Mouse (Mus musculus) hindbrain, postnatal 0 days (tissue): ENCODE results near the gene Olfr325. TPM values are rescaled to one million over a fixed set of nuclear protein-coding genes. Genes with fewer than 3 reads are reported as not detected.

Source experiments
- ATAC-seq: fragments of 200-750 bp; cut with Nextera tagmentation; 2 replicates; pipeline ENCODE4 v1.8.0; 2017; ENCODE audit warnings: mild to moderate bottlenecking, moderate TSS enrichment, moderate library complexity
- DNase-seq: peaks from one replicate; pipeline ENCODE4 v3.0.0-alpha.2; 2015; ENCODE audit warnings: low spot score
- H3K27ac ChIP-seq: fragments of 300-500 bp; sonication (generic); 2 replicates; pipeline ENCODE4 v1.5.1; 2014; ENCODE audit warnings: mild to moderate bottlenecking
- H3K27me3 ChIP-seq: fragments of 300-500 bp; sonication (generic); 2 replicates; pipeline ENCODE4 v1.6.1; 2014; ENCODE audit warnings: low read length, mixed read lengths; ENCODE audit not compliant: insufficient read depth
- H3K36me3 ChIP-seq: fragments of 300-500 bp; sonication (generic); 2 replicates; pipeline ENCODE4 v1.6.1; 2014; ENCODE audit warnings: low read length, mixed read lengths; ENCODE audit not compliant: insufficient read depth
- H3K4me1 ChIP-seq: fragments of 300-500 bp; sonication (generic); 2 replicates; pipeline ENCODE4 v1.6.1; 2014; ENCODE audit warnings: antibody characterized with exemption, low read length, mixed read lengths; ENCODE audit not compliant: insufficient read depth
- H3K4me2 ChIP-seq: fragments of 300-500 bp; sonication (generic); 2 replicates; pipeline ENCODE4 v1.6.1; 2014; ENCODE audit warnings: low read depth, mild to moderate bottlenecking, low read length, moderate library complexity, mixed read lengths
- H3K4me3 ChIP-seq: fragments of 300-500 bp; sonication (generic); 2 replicates; pipeline ENCODE4 v1.5.1; 2014; ENCODE audit warnings: low read length
- H3K9ac ChIP-seq: fragments of 300-500 bp; sonication (generic); replicated peaks from 2 replicates; pipeline ENCODE4 v1.6.1; 2014; ENCODE audit warnings: mild to moderate bottlenecking, low read length, moderate library complexity, mixed read lengths
- H3K9me3 ChIP-seq: fragments of 300-500 bp; sonication (generic); 2 replicates; pipeline ENCODE4 v1.6.1; 2016; ENCODE audit warnings: low read length, mixed read lengths
- CTCF ChIP-seq: IDR thresholded peaks from 2 replicates; pipeline ENCODE4 v1.5.1; 2016; ENCODE audit warnings: antibody characterized with exemption, control low read depth, low read depth
- WGBS: fragments of 180-500 bp; shearing (Covaris S2); extraction: QIAGEN DNeasy Blood & Tissue Kit; methylation state at CpG from one replicate; pipeline ENCODE4 v1.1.7; 2014; 5-methylcytosine and 5-hydroxymethylcytosine counted together
- polyA plus RNA-seq: library from polyadenylated mRNA; unstranded; fragments of >200 nt; fragmentation: Nextera tagmentation; extraction: Ambion mirVana; gene quantifications from 2 replicates; pipeline ENCODE4 v1.2.1, GENCODE M21; 2015
- total RNA-seq: library from RNA; depleted of rRNA; stranded (reverse); fragments of >200 nt; gene quantifications from 2 replicates; pipeline ENCODE4 v1.2.3, GENCODE M21; 2014

Gene Olfr325
- total and polyA plus RNA-seq, 2 experiments from 2014 or later: not detected

GRCm38 (mm10) chr11:58606177-58606919, 28.8 kb downstream of the Olfr325 start:
- Histone ChIP-seq H3K27ac (no peak overlapping the region), H3K4me3 (no peak overlapping the region), H3K9ac (no peak overlapping the region), H3K36me3 (no peaks in the 10 kb centered on the region), H3K4me2 (no peak overlapping the region), H3K9me3 (no peaks in the 10 kb centered on the region), H3K27me3 (no peaks in the 10 kb centered on the region), H3K4me1 (no peaks in the 10 kb centered on the region)
- TF ChIP-seq CTCF: no peak
- ATAC-seq (no peak), DNase-seq (no peak)
- WGBS: 89% methylated on average over 12 of the region's 12 CpGs

DNA sequence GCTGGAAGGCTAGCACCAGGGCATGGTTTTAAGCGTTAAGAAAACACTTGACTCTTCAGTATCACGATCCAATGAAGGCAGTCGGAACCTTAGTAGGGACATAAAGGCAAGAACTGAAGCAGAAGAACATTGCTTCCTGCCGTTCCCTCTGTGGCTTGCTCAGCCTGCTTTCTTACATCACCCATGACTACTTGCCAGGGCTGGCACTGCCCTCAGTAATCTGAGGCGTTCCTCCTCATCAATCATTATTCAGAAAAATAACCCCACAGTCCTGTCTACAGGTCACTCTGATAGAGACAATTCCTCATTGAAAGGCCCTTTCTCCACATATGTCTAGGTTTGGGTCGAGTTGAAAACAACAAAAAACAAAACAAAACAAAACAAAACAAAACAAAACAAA, 29.5 kb downstream of the Olfr325 start:
- Histone ChIP-seq H3K9ac (no peak overlapping the region), H3K4me3 (no peak overlapping the region), H3K4me2 (no peak overlapping the region), H3K27me3 (no peaks in the 10 kb centered on the region), H3K4me1 (no peaks in the 10 kb centered on the region), H3K9me3 (no peaks in the 10 kb centered on the region), H3K36me3 (no peaks in the 10 kb centered on the region), H3K27ac (no peak overlapping the region)
- 71% methylated on average over 6 of the region's 6 CpGs for WGBS
- no peak for ATAC-seq
- TF ChIP-seq CTCF: no peak
- DNase-seq: no peak

GRCm38 (mm10) chr11:58613359-58613758, 35.8 kb downstream of the Olfr325 start:
- Histone ChIP-seq H3K4me2 (no peak overlapping the region), H3K9me3 (no peaks in the 10 kb centered on the region), H3K9ac (no peak overlapping the region), H3K27me3 (no peaks in the 10 kb centered on the region), H3K36me3 (no peaks in the 10 kb centered on the region), H3K4me3 (no peak overlapping the region), H3K4me1 (no peaks in the 10 kb centered on the region), H3K27ac (no peak overlapping the region)
- no peak for ATAC-seq
- WGBS: 81% methylated on average over 3 of the region's 3 CpGs
- no peak for DNase-seq
- TF ChIP-seq CTCF: no peak

DNA sequence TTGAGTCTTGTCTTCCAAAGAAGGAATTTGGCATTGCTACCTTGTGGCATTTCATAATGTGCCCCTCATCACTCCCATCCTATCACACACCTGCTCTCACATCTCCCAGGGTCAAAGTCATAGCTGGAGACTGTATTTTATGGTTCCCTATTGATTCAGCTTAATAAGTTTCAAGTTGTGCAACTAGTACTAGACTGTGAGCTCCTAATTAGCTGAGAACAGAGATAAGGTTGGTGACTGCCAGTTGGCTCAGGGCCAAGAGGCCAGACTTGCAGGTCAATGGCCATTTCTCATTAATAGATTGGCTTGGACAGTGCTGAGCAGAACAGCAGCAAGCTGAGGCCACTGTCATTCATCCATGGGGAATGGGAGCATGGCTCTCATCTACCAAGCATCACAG, 37.0 kb downstream of the Olfr325 start:
- no peak overlapping the region for H3K4me2 ChIP-seq
- H3K4me1 ChIP-seq: no peaks in the 10 kb centered on the region
- no peak overlapping the region for H3K9ac ChIP-seq
- ATAC-seq (no peak), DNase-seq (no peak)
- H3K9me3 ChIP-seq: no peaks in the 10 kb centered on the region
- no peak overlapping the region for H3K4me3 ChIP-seq
- no peaks in the 10 kb centered on the region for H3K27me3 ChIP-seq
- H3K27ac ChIP-seq: no peak overlapping the region
- no peak for TF ChIP-seq CTCF
- no peaks in the 10 kb centered on the region for H3K36me3 ChIP-seq

DNA sequence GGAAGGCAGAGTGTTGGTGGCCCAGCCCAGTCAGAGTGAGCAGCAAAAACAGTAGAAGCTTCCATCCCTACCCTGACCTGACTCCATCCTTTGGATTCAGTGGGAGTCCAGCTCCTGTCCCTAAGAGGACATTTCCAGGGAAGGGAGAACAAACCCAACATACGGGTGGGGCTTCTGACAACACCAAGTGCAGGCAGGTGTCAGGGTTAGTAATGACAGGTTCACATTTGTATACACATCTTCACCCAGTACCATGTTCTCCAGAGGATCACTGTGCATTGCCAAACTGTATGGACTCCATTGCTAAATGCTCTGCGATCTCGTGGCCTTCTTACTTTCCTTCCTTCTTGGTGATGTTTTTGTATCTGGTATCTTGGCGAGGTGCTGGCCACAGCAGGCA, 38.4 kb downstream of the Olfr325 start, which contains the start of gene 2210407C18Rik:
Gene 2210407C18Rik (minus strand): TSS at position 101 of the 400 bp plus-strand sequence.
- H3K36me3 ChIP-seq: no peaks in the 10 kb centered on the region
- DNase-seq: no peak
- no peak within 1 kb of the TSS for H3K9ac ChIP-seq
- H3K27me3 ChIP-seq: no peaks in the 10 kb centered on the region
- 94% methylated on average over 4 of the region's 4 CpGs for WGBS
- H3K4me1 ChIP-seq: no peaks in the 10 kb centered on the region
- H3K4me3 ChIP-seq: no peak within 1 kb of the TSS
- ATAC-seq: no peak
- H3K27ac ChIP-seq: no peak within 1 kb of the TSS
- no peak for TF ChIP-seq CTCF
- H3K9me3 ChIP-seq: no peaks in the 10 kb centered on the region
- no peak within 1 kb of the TSS for H3K4me2 ChIP-seq

GRCm38 (mm10) chr11:58618369-58618768, 40.8 kb downstream of the Olfr325 start:
- Histone ChIP-seq H3K27ac (no peak overlapping the region), H3K36me3 (no peaks in the 10 kb centered on the region), H3K4me2 (no peak overlapping the region), H3K4me3 (no peak overlapping the region), H3K9me3 (no peaks in the 10 kb centered on the region), H3K9ac (no peak overlapping the region), H3K27me3 (no peaks in the 10 kb centered on the region), H3K4me1 (no peaks in the 10 kb centered on the region)
- TF ChIP-seq CTCF: no peak
- no peak for DNase-seq
- no peak for ATAC-seq
- WGBS: 61% methylated on average over 3 of the region's 3 CpGs

GRCm38 (mm10) chr11:58618793-58619192, 41.3 kb downstream of the Olfr325 start:
- Histone ChIP-seq H3K9me3 (no peaks in the 10 kb centered on the region), H3K27me3 (no peaks in the 10 kb centered on the region), H3K4me2 (no peak overlapping the region), H3K36me3 (no peaks in the 10 kb centered on the region), H3K4me3 (no peak overlapping the region), H3K27ac (no peak overlapping the region), H3K9ac (no peak overlapping the region), H3K4me1 (no peaks in the 10 kb centered on the region)
- TF ChIP-seq CTCF: no peak
- DNase-seq (no peak), ATAC-seq (no peak)
- 42% methylated on average over 6 of the region's 6 CpGs for WGBS
